Mouse (Mus musculus): ENCODE results near the gene Kcna2. TPM values are rescaled to one million over a fixed set of nuclear protein-coding genes. Genes with fewer than 3 reads are reported as not detected.

The Kcna2 gene
- total RNA-seq, 2 experiments from 2014 or later = 89.7 to 94.9 TPM

GRCm38 (mm10) chr3:107112498-107112897 lies 11.6 kb downstream of the Kcna2 start:
- Histone ChIP-seq H3K4me3 (no peak overlapping the region), H3K27ac (peak overlapping the region; percentile 82)
- no peak for TF ChIP-seq CTCF (conservative IDR thresholded peaks at IDR 0.05)
- no peak for DNase-seq (ENCODE audit: low spot score in 2 of 2)

- DNase-seq (ENCODE audit: low spot score in 2 of 2) = no peak
- no peak overlapping the region; the same call in 1 of the 2 replicates for H3K4me3 ChIP-seq
- peak overlapping the region; percentile 82 for H3K27ac ChIP-seq
- TF ChIP-seq CTCF (conservative IDR thresholded peaks at IDR 0.05) = no peak
Observed at GRCm38 (mm10) chr3:107112932-107113659, 12.2 kb downstream of the Kcna2 start.

DNA sequence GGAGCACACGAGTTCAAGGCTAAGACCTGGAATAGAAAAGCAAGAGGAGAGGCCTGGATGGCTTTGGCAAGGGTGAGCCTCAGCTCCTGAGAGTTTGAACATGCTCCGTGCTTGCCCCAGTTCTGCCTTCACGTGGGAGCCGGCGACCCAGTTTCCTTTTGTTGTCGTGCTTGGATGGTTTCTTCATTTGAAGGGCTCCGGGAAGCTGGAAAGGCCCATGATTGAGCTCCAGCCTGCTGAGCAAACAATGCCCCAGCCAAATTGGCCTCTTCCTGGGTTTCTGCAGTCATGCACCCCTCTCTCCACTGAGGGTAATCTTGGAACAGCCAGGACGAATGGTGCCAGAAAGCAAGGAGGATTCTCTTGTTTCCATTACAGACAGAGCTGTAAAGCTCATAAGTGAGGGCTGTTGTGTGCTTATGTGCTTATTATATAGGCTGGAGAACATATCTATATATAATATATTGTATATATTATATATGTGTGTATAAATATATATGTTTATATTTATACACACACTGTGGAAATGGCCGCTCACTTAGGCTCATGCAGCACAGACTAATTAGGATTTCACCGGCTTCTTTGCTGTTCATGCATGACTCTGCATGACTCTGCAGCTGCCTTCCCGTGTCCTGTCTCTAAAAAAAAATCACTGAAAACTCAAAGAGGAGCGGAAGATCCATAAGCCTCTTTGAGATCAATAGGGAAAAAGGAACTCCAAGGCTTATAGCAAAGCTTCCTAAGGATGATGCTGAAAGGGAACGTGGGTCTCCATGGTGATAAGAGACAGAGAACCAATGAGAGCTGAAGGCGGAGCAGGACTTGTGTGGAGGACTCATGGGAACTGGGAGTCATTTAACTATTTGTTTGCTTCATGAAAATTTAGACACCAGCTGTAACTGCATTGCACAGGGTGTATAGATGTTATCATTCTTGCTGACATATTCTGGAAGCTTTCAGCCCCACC lies 13.1 kb downstream of the Kcna2 start:
- peak; percentile 52 to 79 for DNase-seq (ENCODE audit: low spot score in 2 of 2)
- H3K27ac ChIP-seq = peak overlapping the region; percentile 82
- 0 out of 2 replicates have a peak, but pooled peaks have one; percentile 16 for TF ChIP-seq CTCF (conservative IDR thresholded peaks at IDR 0.05)
- H3K4me3 ChIP-seq = peak overlapping the region; percentile 40

DNA sequence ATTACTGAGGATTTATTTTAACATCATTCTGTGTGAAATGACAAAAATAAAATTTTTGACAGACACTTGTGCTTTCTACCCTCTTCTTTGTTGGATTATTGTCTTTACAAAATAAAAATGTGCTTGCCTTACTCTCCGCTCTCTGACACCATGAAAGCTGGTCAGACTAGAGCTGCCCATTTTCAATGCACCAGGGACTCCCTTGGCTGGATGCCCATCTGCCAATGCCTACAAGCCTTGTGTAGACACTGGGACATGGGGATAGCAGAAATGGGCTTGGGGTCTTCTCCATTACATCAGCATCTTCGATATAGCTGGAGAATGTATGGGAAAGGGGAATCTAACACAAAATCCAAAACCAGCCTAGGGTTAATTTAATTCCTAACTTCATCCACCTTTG lies 14.0 kb downstream of the Kcna2 start:
- DNase-seq (ENCODE audit: low spot score in 2 of 2) = no peak
- peak overlapping the region; percentile 82; the same call in 1 of the 2 replicates for H3K27ac ChIP-seq
- no peak overlapping the region for H3K4me3 ChIP-seq
- no peak for TF ChIP-seq CTCF (conservative IDR thresholded peaks at IDR 0.05)

GRCm38 (mm10) chr3:107115746-107116145 lies 14.8 kb downstream of the Kcna2 start:
- Histone ChIP-seq H3K27ac (no peak overlapping the region), H3K4me3 (no peak overlapping the region)
- DNase-seq (ENCODE audit: low spot score in 2 of 2) = no peak
- no peak for TF ChIP-seq CTCF (conservative IDR thresholded peaks at IDR 0.05)

DNA sequence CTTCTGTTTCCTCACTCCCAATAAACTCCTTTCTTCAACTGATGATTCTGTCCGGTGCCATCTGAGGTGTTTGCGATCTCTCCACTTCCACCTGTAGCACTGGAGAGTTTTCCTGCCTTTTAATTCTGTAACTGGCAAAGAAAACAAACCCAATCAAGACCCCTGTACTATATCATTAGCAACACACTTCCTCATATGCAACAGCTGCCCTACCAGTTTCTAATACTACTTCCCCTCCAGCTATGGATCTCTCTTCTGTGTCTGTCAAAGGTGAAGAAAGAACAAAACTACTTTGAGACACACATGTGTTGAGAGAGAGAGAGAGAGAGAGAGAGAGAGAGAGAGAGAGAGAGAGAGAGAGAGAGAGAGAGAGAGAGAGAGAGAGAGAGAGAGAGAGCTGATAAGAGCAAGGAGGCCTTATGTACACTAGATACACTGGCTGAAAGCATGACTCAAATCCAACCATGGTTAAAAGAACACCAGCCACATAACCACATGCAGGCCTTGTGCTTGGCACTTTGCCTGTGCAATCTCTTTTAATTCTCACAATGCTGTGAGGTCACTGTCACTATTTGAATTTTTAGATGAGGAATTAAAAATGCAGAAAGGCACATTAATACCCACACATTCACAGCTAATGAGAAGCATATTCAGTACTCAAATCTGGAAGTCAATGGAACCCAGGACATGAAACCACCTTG lies 19.1 kb downstream of the Kcna2 start:
- no peak for TF ChIP-seq CTCF (conservative IDR thresholded peaks at IDR 0.05)

GRCm38 (mm10) chr3:107122306-107122705 lies 21.4 kb downstream of the Kcna2 start:
- no peak for TF ChIP-seq CTCF (conservative IDR thresholded peaks at IDR 0.05)
- DNase-seq (ENCODE audit: low spot score in 2 of 2) = no peak
- H3K4me3 ChIP-seq = no peak overlapping the region

More for the DNA sequence above, 19.1 kb downstream of the Kcna2 start:
- DNase-seq (ENCODE audit: low spot score in 2 of 2) = no peak
- no peak overlapping the region for H3K27ac ChIP-seq
- H3K4me3 ChIP-seq = no peak overlapping the region

GRCm38 (mm10) chr3:107127667-107128066 lies 26.7 kb downstream of the Kcna2 start:
- Histone ChIP-seq H3K4me3 (no peak overlapping the region), H3K27ac (peak overlapping the region; percentile 81)
- no peak for TF ChIP-seq CTCF (conservative IDR thresholded peaks at IDR 0.05)
- DNase-seq (ENCODE audit: low spot score in 2 of 2) = no peak

More at GRCm38 (mm10) chr3:107122306-107122705, 21.4 kb downstream of the Kcna2 start:
- no peak overlapping the region for H3K27ac ChIP-seq

DNA sequence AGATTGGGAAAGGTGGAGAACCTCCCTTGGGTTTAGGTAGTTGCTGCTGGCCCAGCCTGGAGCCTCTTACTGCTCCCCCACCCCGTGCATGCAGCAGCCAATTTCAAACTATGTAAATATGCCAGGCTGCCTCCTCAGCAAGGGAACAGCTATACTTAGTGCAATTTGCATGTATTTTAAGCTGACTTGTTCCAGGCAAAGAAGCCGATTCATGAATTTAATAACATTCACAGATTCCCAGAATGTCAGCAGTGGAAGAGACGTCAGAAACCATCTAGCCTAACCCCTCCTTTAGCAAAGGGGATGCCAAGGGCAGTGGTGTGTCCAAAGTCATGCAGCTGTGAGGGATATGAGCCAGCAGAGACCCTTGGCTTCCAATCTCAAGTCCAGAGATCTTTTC lies 27.5 kb downstream of the Kcna2 start:
- peak overlapping the region; percentile 81 for H3K27ac ChIP-seq
- no peak overlapping the region for H3K4me3 ChIP-seq
- TF ChIP-seq CTCF (conservative IDR thresholded peaks at IDR 0.05) = no peak
- DNase-seq (ENCODE audit: low spot score in 2 of 2) = peak; percentile 68 to 75

- no peak for TF ChIP-seq CTCF (conservative IDR thresholded peaks at IDR 0.05)
Observed at GRCm38 (mm10) chr3:107129251-107129650, 28.3 kb downstream of the Kcna2 start.

DNA sequence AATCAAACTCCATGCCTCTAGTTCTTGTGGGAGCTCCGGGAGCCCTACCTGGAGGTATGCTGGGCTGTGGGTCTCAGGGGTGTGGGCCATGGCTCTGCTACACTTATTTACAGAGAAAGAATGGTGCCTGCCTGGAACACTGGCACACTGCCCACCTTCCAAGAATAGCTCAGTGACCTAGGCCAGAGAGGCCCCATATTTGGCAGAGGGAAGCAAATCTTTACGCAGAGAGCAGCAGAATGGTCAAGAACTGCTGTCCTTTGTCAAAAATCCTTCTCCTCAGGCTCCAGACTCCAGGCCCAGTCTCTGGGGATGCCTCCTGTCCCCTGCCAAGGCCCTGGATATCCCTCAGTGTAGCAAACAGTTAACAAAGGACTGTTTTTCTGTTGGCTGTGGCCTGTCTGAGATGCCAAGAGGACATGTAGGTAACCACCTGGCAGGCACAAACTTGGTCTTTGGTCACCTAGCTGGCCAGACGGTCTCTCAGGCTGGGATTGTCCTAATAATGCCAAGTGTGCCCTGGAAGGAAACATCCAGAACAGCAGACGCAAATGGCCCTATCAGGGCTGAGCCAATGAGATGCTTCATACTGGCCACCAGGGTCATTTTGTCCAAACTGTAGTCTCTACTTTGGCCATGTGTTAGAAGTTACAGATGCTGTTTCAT lies 29.8 kb downstream of the Kcna2 start:
- no peak for TF ChIP-seq CTCF (conservative IDR thresholded peaks at IDR 0.05)
- H3K27ac ChIP-seq = no peak overlapping the region
- no peak for DNase-seq (ENCODE audit: low spot score in 2 of 2)
- H3K4me3 ChIP-seq = no peak overlapping the region

More at GRCm38 (mm10) chr3:107129251-107129650, 28.3 kb downstream of the Kcna2 start:
- Histone ChIP-seq H3K4me3 (no peak overlapping the region), H3K27ac (peak overlapping the region; percentile 81)
- no peak for DNase-seq (ENCODE audit: low spot score in 2 of 2)

DNA sequence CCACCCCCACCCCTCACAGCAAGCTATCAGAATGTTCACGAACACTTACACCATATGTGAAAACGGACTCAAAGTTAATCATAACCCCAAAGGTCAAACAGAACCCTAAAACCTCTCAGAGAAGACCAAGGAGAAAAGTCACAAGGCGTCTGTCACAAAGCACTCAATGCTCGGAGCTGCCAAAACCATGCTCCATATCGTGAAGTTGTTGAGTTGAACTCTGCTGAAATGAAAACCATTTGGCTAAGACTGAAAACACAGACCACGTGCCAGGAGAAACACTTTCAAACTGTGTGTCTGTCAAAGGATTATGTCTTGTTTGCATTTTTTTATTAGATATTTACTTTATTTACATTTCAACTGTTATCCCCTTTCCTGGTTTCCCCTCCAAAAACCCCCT lies 30.9 kb downstream of the Kcna2 start:
- H3K27ac ChIP-seq = no peak overlapping the region
- TF ChIP-seq CTCF (conservative IDR thresholded peaks at IDR 0.05) = no peak
- DNase-seq (ENCODE audit: low spot score in 2 of 2) = no peak
- no peak overlapping the region for H3K4me3 ChIP-seq

Measured in layer of hippocampus, adult 2 months (tissue).